Mouse (Mus musculus): Measurements from ENCODE around the gene Mfng.

DNA sequence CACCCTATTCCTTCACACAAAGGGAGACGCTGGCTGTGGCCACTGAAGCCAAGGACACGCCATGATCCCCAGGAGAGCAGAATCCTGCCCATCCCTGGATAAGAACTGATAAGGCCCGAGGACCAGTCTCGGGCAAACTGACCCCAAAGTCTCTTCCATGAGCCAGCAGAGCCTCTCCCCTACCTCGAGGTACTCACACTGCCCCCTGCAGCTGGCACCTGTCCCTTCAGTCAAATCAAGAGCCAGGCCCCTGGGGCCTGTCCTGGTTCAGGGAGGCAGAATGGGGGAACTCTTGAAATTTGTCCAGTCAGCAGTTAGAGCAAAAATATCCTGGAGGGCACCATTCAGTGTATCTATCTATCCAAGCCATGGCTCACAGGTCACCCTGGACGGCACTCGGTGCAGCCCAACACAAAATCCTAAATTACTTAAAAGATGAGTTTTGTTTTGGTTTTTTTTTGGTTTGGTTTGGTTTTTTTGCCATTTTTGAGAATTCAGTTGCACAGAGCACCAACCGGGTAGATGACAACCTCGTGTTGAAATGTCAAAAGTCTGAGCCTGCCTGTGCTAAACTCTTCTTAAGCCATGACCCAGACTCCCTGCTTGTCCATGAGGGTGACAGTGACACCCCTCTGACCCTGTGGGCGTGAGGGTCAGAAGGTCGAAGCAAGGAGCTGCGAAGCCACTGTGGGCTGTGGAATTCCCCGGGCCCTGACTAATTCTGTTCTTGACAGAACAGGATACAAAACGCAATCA is 9.3 kb upstream of the Mfng start:
- no peak for TF ChIP-seq CHD2 (IDR thresholded peaks at IDR 0.05; ENCODE audit: low read depth, low read length)
- peak; percentile 90 for TF ChIP-seq MAFK (IDR thresholded peaks at IDR 0.05; ENCODE audit: insufficient read depth, low read depth, low read length)
- TF ChIP-seq ZNF384 (IDR thresholded peaks at IDR 0.05; ENCODE audit: low read depth, low read length): no peak
- no peak for TF ChIP-seq ZC3H11A (IDR thresholded peaks at IDR 0.05; ENCODE audit: borderline replicate concordance, low read depth, low read length)
- TF ChIP-seq HCFC1 (IDR thresholded peaks at IDR 0.05; ENCODE audit: borderline replicate concordance, insufficient read depth, low read length): no peak

Data from ES-E14 (cell line).